Mouse (Mus musculus) lung, adult 18-20 months (tissue): ENCODE measurements around the gene Lypla2.

Source experiments
- DNase-seq, 2 experiments: peaks; one replicate each; pipeline ENCODE4 v3.0.0; 2022; ENCODE audit warnings: mixed read lengths in 2 of 2

The Lypla2 gene

DNA sequence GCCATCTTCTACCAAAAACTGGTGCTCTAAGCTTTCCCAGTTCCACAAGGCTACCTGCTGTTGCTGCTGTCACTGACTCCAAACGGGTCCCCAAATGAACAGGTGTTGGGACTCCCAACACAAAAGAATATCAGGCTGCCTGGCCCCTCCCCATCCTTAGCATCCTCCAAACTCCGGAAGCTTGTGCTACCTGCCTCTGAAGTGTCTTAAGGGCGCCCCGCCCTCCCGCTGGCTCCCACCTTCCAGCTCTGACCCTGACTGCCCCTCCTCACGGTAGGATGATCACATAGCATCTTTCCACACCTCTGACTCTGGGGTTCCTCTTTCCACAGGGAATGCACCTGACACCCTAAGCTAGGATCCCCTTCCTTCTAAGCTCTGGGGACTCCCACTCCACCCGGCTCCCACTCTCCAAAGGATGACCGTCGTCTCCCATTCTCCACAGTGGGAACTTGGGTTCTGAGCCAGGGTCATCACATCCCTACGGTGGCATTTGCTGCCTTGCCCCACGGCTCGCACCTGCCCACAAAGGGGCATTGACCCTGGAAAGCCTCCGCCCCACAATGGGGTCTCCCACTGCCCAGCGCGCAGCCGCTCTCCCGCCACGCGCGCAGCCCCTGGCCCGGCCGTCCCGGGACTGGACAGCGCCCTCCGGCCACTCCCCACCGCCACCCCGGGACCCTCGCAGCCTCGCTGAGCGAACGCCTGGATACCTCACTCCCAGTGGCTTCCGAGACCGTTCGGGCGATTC lies 446 bp downstream of the Lypla2 start:
- DNase-seq = no peak

DNA sequence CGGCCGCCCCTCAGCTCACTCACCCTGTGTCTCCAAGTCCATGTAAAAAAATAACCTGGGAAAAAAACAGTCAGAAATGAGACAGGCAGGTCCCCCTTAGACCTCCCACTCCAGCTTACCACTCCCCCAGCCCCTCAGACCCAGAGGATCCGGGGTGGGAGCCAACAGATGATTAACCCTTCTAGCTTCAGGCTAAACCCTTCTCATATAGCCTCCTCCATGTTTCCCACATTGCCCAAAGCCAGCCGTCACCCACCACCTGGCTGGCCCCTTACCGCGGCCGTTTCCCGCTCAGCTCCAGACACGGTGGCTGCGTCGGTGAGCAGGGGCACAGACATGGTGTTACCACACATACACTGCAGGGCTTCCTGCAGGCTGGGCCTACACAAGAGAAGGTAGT lies 1.8 kb downstream of the Lypla2 start:
- no peak for DNase-seq

DNA sequence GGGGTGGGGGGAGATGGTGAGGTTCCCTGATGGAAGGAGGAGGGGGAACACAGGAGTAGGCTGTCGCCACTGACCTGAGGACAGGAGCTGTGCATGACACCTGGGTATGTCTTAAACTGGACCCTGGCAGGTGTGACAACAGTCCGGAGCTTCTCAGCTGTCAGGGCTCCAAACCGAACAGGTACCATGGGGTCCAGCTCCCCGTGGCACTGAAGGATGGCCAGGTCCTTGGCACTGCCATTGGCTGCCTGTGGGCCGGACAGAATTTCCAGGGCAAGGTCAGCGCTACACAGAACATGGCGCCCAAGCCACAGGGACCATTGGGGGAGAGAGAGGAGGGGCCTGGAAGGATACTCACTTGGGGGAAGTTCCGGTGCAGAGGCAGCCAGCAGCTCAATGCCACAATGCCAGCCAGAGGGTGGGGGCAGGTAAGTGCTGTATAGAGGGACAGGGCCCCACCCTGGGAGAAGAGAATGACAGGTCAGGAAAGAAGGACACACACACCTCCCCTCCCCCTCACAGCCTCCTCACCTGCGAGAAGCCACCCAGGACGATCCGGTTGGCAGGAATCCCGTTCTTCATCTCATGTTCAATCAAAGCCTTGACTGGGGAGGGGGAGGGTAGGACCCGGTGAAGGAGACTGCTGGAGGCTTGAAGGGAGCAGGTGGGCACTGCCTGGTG lies 3.2 kb downstream of the Lypla2 start:
- no peak for DNase-seq

DNA sequence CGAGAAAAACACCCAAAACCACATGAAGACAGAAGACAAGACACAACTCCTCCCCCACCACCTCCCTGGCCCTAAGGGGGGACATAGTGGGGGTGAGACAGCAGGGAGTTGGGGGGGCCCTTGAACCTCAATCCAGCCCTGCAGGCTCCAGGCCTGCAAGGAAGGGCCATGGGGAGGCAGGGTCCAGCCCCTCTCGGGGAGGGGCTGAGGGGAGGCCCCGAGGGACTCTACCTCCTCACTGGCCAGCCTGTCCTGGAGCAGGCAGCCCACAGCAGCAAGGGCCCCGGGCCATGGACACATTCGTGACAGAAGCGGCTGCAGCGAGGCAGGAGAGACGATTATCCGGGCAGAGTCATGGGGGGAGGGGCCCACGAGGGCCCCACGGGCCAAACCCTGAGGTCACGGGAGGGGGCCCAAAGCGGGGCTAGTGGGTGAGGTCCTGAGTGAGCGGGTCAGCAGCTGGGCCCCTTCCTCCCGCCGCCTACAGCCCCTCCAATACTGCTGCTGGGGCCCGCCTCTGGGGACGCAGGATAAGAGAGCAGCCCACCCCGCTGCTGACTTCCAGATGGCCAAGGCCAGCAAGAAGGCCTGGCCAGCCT lies 4.1 kb downstream of the Lypla2 start:
- DNase-seq = no peak

DNA sequence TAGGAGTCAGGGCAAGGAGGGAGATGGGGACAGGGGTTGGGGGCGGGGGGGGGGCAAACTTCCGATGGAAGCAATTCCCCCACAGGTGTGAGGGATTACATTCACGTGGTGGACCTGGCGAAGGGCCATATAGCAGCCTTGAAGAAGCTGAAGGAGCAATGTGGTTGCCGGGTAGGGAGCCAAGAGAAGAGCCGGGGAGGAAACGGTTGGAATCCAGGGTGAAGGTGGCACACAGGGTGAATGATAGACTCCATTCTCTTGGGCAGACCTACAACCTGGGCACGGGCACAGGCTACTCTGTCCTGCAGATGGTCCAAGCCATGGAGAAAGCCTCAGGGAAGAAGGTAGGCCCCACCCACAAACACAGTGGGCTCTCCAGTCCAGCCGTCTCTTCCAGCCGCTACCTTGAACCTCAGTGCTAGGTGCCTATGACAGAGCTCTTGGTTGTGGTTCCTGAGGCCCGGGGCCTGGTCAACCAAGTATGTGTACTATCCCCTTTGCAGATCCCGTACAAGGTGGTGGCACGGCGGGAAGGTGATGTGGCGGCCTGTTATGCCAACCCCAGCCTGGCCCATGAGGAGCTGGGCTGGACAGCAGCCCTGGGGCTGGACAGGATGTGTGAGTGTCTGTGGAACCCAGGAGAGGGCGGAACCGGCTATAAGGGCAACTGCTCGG lies 5.2 kb downstream of the Lypla2 start:
- no peak for DNase-seq

DNA sequence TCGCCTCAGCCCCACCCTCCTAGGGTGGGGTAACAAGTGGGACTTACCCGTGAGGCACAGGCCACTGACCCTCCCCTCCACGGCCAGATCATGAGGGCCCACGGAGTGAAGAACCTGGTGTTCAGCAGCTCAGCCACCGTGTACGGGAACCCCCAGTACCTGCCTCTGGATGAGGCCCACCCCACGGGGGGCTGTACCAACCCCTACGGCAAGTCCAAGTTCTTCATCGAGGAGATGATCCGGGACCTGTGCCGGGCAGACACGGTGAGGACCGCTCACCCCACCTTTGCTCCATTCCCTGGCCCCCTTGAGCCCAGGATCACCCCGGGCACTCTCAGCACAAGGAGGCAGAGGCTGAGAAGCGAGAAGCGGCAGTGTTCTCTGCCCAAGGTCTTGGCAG lies 6.1 kb downstream of the Lypla2 start:
- DNase-seq = no peak

DNA sequence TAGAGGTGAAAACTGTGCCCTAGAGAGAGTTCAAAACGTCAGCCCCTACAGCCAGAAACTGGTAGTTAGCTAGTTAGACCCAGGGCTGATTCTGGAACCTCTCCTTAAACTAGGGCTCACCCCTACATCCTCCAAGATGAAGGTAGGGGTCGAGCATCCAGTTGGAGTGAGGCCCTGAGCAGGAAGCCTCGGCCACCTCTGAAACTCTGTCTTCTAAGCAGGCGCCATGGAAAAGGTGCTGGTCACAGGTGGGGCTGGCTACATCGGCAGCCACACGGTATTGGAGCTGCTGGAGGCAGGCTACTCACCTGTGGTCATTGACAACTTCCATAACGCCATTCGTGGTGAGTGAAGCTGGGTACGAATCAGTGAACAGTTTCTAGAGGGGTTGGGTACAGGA lies 7.3 kb downstream of the Lypla2 start:
- DNase-seq = no peak

DNA sequence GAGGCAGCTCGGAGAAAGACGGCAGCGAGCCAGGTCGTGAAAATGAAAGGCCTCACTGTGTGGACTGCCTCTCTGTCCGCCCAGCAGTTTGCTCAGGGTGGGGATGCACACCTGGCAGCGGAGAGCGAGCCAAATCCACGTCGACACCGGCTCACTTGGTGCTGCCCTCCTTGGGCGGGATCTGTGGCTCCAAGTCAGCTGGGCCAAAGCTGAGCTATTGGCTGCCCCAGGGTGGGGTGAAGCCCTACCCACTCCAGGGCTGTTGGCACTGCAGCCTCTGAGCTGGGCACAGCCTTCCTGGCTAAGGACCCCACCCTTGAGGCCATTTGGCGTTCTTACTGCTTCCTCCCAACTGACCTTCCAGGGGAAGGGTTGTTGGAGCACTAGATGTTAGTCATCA lies 8.0 kb downstream of the Lypla2 start:
- peak; percentile 90 to 92 for DNase-seq

DNA sequence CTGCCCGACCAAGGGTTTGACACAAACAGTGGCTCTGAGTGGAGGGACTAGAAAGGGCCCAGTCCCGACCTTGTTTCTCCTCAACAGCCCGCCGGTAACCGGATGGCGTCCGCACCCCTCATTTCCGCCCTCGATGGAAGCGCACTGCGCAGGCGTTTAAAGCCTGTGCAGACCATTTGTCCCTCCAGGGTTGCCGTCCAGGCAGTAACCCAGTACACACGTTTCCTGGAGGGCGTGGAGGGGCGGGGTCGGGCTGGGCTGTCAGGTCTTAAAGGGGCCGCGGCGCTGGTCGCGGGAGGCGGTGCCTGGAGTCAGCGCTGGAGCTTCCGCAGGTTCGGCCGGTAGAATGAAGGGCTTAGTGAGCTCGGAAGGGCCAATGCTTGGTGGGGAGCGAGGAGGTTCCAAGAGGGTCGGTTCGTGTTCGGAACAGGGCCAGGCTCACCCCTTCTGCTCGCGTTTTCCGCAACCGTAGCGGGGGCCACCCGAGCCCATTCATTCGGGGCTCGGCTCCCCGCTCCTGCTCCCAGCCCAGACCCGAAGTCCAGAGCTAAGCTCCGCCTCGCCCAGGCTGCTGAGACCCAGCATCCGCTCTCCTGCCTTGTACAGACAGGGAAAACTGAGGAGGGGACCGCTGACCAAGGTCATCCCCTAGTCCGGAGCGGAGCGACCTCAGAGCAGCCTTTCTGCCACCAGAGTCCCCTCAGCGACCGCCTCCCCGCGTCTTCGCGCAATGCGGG lies 8.8 kb downstream of the Lypla2 start, which contains the start of gene Gale:
Gene Gale, plus strand, starts transcription at position 271 of the 737 bp plus-strand sequence.
- DNase-seq = peak; percentile 95 to 97

DNA sequence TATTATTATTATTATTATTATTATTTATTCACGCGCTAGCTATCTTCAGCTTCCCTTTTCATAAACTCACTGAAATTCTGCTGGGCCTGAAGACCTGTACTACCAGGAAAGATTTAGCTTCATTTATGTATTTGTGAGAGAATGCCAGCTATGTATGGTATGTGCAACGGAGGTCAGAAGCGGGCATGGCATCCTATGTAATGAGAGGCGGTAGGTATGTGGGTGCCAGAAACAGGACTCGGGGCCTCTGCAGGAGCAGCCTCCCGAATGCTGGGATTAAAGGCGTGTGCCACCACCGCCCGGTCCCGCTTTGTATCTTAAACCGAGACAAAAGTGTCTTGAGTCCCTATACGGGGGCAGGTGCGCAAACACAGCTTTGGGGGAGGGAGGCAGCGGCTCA lies 9.5 kb downstream of the Lypla2 start:
- no peak for DNase-seq

DNA sequence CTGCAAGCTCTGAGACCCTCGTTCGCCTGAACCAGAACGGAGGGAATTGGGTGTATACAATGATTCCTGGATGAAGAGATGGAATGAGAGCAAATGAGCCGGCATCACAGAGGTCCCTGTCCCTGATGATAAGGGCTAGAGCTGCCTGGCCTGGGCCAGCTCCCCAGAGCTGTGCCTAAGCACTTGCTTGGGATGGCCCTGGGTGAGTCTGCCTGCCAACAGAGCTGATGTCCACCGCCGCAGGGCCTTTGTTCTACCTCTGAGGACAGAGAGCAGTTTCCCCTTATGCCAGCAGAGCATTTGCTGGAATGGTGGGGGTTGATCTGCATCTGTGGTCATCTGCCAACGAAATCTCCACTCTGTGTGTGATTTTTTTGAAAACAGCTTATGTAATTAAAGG lies 10.2 kb downstream of the Lypla2 start:
- no peak for DNase-seq

DNA sequence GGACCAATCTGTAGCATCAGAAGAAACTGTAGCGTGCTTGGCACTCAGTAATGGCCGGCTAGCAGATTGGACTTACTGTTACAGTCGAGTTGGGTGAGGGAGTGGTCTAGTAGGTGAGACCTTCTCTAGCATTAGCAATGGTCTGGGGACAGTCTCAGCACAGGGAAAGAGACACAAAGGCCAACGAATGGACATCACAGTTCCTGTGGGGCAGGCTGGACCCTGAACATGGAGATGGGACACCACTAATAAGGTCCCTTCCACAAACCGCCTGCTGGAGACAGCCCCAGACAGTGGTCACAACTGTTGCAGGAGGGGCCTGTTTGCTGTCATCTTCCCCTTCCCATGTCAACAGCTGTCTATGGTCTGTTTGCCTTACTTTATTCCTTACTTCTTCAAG lies 10.7 kb downstream of the Lypla2 start:
- no peak for DNase-seq

DNA sequence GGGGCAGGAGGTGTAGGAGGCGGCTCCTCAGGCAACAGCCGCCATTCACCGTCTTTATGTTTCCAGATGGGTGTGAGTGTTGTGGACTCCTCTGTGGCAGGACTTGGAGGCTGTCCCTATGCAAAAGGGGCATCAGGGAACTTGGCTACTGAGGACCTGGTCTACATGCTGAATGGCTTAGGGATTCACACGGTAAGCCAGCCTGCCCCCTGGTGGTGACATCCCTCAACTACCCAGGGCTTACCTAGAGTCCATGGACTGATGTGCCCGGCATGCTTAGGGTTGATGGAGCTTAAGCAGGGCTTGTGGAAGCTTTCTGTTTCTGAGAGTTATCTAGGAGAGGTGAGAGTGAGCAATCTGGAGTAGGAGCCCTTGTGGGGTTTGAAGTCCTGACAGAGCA lies 11.7 kb downstream of the Lypla2 start:
- DNase-seq = peak; percentile 75 to 83

DNA sequence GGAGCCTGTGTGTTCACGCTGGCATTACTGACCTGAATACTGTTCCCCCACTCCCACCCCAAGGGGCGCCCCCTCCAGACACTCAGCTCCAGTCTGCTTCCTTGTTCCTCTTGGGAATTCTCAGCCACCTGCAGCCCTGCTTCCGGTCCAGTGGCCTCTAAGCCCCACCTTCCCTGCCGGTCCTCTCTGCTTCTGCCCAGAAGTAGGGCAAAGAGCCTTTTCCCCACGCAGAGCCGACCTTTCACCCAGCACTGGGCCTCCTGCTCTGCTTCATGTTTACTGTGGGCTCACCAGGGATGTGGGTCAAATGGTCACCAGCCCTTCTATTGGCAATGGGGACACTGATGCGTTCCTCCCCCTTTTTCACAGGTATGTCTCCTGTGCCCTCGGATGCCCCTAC lies 14.1 kb downstream of the Lypla2 start:
- DNase-seq = peak in 1 of 2 experiments; percentile 48

DNA sequence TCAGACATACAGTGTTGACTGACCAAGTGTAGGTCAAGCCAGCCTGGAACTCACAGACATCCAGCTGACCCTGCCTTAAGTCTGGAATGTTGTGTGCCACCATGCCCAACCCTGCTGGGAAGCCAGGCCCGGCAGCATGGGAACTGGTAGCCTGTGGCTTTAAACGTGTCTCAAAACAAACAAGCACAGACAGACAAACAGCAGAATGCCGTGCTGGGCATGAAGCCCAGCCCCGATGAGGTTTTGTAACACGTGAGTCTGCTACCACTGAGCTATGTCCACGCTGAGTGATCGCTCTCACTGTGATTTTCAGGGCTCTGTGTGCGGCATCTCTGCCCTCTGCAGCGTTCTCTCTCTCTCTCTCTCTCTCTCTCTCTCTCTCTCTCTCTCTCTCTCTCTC lies 16.5 kb downstream of the Lypla2 start:
- DNase-seq = no peak

DNA sequence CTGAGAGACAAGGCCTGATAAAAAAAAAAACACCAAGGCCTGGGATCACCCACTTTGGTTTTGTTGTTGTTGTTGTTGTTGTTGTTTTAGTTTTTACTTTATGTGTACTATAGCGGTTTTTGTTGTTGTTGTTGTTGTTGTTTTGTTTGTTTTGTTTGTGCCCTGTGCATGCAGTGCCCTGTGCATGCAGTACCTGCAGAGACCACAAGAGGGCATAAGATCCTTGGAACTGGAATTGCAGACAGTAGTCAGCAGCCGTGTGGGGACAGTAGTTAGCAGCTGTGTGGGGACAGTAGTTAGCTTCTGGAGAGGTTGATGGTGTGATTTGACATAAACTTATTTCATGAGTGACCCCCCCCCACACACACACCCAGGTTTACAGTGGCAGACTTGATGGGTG lies 18.2 kb downstream of the Lypla2 start:
- DNase-seq = peak; percentile 60 to 75

DNA sequence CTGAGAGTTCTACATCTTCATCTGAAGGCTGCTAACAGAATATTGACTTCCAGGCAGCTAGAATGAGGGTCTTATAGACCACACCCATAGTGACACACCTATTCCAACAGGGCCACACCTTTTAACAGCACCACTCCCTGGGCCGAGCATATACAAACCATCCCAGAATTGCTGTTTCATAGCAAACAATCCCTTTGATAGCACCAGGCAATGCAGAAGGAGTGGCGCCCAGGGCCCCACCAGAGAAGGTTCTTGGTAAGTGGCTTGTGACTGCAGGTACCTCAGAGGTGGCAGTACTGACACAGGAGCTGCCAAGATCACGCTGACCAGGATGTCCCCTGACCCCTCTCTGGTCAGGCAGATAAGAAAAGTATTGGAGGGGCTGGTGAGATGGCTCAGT lies 19.2 kb downstream of the Lypla2 start:
- no peak for DNase-seq

DNA sequence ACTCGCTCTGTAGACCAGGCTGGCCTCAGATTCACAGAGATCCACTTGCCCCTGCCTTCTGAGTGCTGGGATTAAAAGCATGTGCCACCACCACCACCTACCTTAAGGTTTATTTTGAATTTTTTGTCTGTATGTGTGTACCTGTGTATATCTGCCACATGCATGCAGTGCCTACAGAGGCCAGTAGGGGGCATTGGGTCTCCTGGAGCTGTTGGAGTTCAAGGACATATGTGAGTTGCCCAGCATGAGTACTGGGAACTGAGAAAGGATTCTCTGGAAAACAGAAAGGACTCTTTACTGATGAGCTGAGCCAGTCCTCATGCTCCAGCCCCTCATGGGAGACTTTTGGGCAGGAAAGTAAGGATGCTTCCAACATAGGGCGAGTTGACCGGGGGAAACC lies 20.9 kb downstream of the Lypla2 start:
- DNase-seq = no peak

DNA sequence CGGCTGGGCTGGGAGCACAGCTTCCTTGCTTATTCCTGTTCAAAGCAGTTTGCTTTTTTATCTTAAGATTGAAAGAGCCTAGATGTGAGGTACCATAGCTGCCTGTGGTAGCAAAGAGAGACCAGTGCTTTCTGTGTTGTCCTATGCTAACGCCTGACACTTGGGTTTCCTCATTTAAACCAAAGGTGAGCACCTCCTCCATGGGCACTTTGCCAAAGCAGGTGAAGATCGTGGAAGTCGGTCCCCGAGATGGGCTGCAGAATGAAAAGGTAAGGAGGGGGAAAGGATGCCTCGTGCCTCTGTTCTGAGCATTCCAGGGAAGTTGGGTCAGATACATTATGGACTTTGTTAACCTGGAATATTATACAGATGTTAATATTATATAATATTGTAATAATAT lies 22.1 kb downstream of the Lypla2 start:
- no peak for DNase-seq

DNA sequence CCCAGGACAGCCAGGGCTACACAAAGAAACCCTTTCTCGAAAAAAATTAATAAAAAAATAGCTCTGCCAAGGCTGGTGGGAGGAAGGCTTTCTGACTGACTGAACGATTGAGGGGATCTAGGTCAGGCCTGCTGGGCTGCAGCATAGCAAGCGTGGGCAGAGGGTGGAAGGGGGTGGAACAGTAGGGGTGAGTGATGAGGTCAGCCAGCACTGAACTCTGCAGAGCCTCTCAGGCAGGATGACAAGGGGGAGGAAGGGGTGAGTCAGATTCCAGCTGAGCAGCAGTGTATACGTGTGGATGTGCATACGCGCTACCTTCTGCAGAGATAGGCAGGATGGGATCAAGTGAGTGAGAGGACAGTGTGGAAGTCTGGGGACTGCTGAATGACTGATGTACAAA lies 22.5 kb downstream of the Lypla2 start:
- peak in 1 of 2 experiments; percentile 47 for DNase-seq

DNA sequence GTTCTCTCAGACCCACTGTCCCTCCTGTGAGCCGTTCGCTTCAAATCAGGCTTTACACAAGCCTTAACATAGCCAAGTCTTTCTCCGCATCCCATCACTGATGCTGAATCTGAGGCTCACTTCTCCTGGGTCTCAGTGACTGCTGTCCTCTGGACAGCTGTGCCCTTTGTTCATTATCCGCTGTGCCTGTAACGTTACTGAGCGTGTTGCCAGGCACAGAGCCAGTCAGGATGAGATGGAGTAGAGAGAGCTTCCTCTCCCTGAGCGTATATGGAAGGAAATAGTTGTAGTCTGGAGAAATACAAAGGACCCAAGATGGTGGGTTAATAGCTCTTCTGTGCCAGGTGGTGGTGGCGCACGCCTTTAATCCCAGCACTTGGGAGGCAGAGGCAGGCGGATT lies 23.0 kb downstream of the Lypla2 start:
- DNase-seq = peak in 1 of 2 experiments; percentile 53

DNA sequence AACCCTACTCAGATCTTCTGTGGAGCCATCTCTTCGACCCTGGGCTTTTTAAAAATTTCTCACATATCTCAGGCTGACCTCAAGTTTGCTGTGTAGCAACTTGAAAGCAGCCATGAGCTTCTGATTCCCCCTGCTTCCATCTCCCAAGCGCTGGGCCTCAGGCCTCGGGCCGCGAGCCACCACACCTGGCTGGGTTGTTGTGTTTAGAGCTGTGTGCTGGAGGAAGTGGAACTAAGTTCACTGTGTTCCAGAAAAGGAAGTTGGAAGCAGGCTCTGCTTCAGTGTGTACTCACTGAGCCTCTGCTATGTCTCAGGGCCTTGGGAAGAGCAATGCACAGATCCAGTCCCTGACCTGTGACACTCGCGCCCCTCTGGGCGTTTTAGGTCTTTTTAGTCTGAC lies 24.3 kb downstream of the Lypla2 start:
- no peak for DNase-seq
